Mouse (Mus musculus) ES-E14 (cell line): Measurements from ENCODE around the gene Xlr3a. TPM values are rescaled to one million over a fixed set of nuclear protein-coding genes. Genes with fewer than 3 reads are reported as not detected.
"Not testable (repeated sequence)": the region's sequence is repeated elsewhere in the genome, so short reads cannot be mapped to it uniquely, and the experiment has no call there.

Experiments
- DNase-seq: peaks from one replicate; pipeline ENCODE4 v3.0.0-alpha.2; 2013; ENCODE audit warnings: low read depth, low spot score
- H3K27ac ChIP-seq: 2 replicates; pipeline ENCODE4 v1.5.1; 2012; ENCODE audit warnings: low read depth, mild to moderate bottlenecking, low read length, moderate library complexity, mixed read lengths; ENCODE audit not compliant: poor library complexity, insufficient read depth, severe bottlenecking
- H3K36me3 ChIP-seq: 2 replicates; pipeline ENCODE4 v1.6.1; 2012; ENCODE audit warnings: mild to moderate bottlenecking, low read length, moderate library complexity, mixed read lengths; ENCODE audit not compliant: control insufficient read depth, poor library complexity, insufficient read depth, severe bottlenecking
- H3K4me1 ChIP-seq, 2 experiments: fragments of 150-350 bp in 1 of 2; sonication (generic) in 1 of 2; 2 replicates each; pipeline ENCODE4 v1.6.1; 2012; ENCODE audit warnings: low read length in 2 of 2, mild to moderate bottlenecking in 1 of 2, mixed read lengths in 1 of 2; ENCODE audit not compliant: control insufficient read depth in 2 of 2, insufficient read depth in 2 of 2, poor library complexity in 1 of 2
- H3K4me3 ChIP-seq, 2 experiments: fragments of 150-350 bp in 1 of 2; sonication (generic) in 1 of 2; 2 replicates each; pipeline ENCODE4 v1.5.1; 2012; ENCODE audit warnings: low read length in 2 of 2, low read depth in 1 of 2, mild to moderate bottlenecking in 1 of 2, mixed read lengths in 1 of 2; ENCODE audit not compliant: insufficient read depth in 1 of 2, poor library complexity in 1 of 2, severe bottlenecking in 1 of 2
- H3K9ac ChIP-seq: 2 replicates; pipeline ENCODE4 v1.6.1; 2012; ENCODE audit warnings: low read depth, mild to moderate bottlenecking, low read length, mixed read lengths; ENCODE audit not compliant: poor library complexity, insufficient read depth, severe bottlenecking
- H3K9me3 ChIP-seq: fragments of 150-350 bp; sonication (generic); 2 replicates; pipeline ENCODE4 v1.6.1; 2012; ENCODE audit warnings: low read depth, mild to moderate bottlenecking, low read length; ENCODE audit not compliant: control insufficient read depth, insufficient read depth
- in situ Hi-C, 2 experiments: fragments of 600-800 bp; cut with MboI; formaldehyde crosslinking; loops; one replicate each; pipeline ENCODE4 v1.15.1; 2025; ENCODE audit warnings: low sequenced_read_pairs in 2 of 2, inconsistent platforms in 1 of 2; ENCODE audit not compliant: unreplicated experiment in 2 of 2
- total RNA-seq: library from RNA; depleted of rRNA; stranded (reverse); fragments of 300-350 nt; gene quantifications from 2 replicates; pipeline ENCODE4 v1.2.3, GENCODE M21; 2012; rRNA removed

The Xlr3a gene
- 9.6 and 28.8 TPM in 2 replicates for total RNA-seq

DNA sequence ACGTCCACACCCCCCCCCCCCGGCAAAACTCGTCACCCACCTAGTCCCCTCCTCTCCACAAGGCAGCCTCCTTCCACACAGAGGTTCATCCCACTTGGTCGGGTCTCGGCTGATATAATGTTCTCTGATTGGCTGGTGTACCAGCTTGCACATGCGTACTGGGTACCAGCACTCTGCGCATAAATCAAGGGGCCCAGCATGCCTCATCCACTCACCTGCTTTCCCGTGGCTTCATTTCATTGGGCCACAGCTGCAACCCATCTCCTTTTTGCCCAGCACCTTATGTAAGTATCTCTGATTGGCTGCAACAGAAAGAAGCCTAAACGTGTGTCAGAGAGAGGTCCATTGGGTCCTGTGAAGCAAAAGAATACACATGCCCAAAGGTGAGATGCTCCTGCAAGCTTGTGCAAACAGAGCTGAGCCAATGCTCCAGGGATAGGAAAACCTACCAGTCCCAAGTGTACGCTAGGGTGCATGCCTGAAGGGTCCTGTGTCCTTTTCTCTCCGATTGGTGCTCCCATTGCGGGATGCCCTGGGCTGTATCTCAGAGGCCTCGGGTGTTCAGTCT, at the start of gene Xlr3a:
TSS of gene Xlr3a (minus strand) at position 155 of the 568 bp plus-strand sequence.
- H3K9ac ChIP-seq, in situ Hi-C loops, H3K4me1 ChIP-seq, DNase-seq, H3K36me3 ChIP-seq, H3K27ac ChIP-seq, H3K9me3 ChIP-seq, H3K4me3 ChIP-seq: not testable (repeated sequence)

DNA sequence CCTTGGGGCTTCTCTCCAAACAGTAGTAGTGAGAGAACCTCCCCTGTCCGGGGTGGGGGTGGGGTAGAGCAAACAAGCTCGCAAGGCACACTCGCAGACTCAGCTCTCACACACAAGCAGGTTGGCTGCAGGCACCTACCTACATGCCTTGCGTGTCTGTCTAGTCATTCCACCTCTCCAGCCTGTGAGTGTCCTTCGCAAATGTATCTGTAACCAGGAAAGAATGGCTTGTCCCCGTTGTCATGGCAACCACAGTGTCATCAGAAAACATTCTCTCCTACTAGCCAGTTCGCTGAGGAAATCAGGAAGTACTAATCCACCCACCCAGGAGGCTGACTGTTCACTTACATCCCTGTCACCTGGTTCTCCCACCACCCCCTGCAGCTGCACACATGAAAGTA, 46.3 kb upstream of the Xlr3a start:
- H3K9me3 ChIP-seq, in situ Hi-C loops, H3K4me1 ChIP-seq, H3K36me3 ChIP-seq, H3K9ac ChIP-seq, H3K4me3 ChIP-seq, H3K27ac ChIP-seq, DNase-seq: not testable (repeated sequence)

DNA sequence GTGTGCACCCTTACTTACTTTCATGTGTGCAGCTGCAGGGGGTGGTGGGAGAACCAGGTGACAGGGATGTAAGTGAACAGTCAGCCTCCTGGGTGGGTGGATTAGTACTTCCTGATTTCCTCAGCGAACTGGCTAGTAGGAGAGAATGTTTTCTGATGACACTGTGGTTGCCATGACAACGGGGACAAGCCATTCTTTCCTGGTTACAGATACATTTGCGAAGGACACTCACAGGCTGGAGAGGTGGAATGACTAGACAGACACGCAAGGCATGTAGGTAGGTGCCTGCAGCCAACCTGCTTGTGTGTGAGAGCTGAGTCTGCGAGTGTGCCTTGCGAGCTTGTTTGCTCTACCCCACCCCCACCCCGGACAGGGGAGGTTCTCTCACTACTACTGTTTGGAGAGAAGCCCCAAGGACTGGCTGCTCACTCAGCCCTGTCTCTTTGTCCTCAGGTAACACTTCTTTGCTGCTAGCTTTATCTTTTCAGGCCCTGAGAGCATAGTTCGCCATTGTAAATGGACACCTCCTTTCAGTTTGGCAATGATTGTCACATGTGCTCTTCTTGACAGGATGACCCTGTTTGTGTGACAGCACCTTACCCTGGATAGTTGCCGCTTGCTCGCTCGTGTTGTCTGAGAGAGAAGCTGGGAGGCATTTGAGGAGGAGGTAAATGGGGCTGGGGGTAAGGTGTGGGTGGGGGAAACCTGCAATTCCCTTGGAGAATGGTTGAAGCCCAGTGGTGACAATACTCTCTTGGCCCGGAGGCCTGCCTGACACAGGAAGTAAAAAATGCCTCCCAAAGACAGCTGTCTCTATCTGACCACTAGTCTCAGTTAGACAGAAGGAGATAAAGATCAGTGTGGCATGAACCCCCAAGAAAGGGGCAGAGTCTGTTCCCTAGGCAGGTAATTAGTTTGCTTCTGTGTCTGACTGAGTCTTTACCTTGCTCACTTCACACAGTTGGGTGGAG, 26.2 kb upstream of the Xlr3a start:
- H3K4me3 ChIP-seq, DNase-seq, H3K27ac ChIP-seq, H3K36me3 ChIP-seq, H3K9ac ChIP-seq, H3K9me3 ChIP-seq, in situ Hi-C loops, H3K4me1 ChIP-seq: not testable (repeated sequence)

DNA sequence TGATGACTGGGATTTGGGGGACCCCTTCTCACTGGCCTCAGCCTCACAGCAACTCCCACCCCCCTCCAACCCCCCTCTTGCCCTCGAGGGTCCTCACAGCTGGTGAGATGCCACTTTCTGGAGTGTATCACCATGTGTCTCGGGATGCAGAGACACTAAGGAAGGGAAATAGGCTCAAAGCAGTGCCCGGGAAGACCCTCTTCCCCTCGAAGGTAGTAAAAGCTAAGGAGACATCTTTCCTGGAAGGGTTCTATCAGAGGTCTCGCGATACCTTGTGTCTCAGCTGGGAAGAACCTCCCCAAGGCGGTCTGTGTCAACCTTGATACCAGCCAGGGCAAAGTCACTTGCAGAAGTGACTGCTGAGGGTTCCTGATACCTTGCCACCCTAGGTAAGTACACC, 19.9 kb upstream of the Xlr3a start, which contains the start of gene Gm14685:
TSS of gene Gm14685 (plus strand) at position 301 of the 400 bp plus-strand sequence.
- H3K9me3 ChIP-seq, H3K36me3 ChIP-seq, DNase-seq, H3K9ac ChIP-seq, H3K4me1 ChIP-seq, H3K4me3 ChIP-seq, in situ Hi-C loops, H3K27ac ChIP-seq: not testable (repeated sequence)

DNA sequence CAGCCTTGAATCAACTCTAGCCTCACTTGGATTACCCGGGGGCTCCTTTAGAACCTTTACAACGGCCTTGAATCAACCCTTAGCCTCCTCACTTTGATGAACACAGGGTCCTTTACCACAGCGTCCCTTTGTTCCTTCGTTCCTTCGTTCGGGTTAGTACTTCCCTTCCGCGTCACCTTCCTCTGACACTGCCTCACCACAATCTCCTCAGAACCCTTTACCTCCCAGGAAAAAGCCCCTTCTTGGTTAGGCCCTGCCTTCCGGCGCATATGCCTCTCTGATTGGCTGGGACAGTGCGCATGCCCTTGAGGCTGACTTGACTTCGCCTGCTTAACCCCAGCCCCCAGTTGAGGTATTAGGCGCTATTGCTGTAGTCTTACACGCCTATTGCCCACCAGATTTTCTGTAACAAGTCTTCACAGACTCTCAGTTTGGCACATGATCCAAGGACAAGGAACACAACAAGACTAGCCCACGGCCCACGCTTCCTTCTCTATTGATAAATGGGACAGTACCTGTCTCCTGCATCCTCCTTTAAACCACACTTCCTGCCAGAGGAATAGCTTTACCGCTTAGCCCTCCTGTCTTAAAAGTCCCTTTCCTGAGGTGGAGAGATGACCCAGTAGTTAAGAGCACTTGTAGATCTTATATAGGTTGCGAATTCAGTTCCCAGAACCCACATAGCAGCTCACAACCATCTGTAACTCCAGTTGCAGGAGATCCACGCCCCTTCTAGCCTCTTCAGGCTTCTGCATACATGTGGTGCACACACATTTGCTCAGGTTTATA, 14.4 kb downstream of the Xlr3a start, which contains the start of gene Xlr4a:
TSS of gene Xlr4a (minus strand) at position 212 of the 789 bp plus-strand sequence.
- H3K4me1 ChIP-seq, H3K36me3 ChIP-seq, in situ Hi-C loops, H3K27ac ChIP-seq, DNase-seq, H3K9me3 ChIP-seq, H3K4me3 ChIP-seq, H3K9ac ChIP-seq: not testable (repeated sequence)

DNA sequence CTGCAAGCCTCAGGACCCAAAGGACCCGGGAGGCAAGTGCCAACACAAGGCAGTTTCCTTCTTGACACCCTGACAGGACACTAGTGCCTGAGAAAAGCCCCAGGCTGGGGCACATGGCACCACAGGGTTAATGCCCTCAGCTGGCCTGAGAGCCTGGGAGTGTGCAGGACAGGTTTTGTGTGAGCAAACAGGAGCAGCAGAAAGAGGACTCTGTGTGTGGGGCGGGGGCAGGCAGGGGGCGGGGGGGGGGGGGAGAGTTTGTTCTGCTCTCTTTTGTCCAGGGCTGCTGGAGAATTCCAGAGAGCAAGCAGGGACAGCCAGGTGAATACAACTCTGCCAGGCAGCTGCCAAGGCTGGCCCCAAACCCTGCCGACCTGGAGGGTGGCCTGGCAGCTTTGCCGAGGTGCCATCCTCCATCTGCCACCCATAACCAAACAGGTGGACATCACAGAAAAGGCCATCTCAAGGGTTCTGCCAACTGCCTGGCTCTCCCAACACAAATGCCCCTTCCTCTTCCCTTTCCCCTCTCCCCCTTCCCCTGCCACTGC, 30.1 kb downstream of the Xlr3a start:
- H3K27ac ChIP-seq, H3K4me1 ChIP-seq, H3K9me3 ChIP-seq, H3K4me3 ChIP-seq, H3K9ac ChIP-seq, H3K36me3 ChIP-seq, DNase-seq: not testable (repeated sequence)
- in situ Hi-C loops, result loop anchor here in 1 of 2 experiments (25.0 kb wide), 1 partner anchor 370 kb away; the partner anchor contains the start of gene Trex2
